Mouse (Mus musculus) lung, embryonic 14.5 days (tissue): ENCODE measurements around the gene Slc35f2. TPM values are rescaled to one million over a fixed set of nuclear protein-coding genes. Genes with fewer than 3 reads are reported as not detected.

Experiments
- ATAC-seq: fragments of 200-750 bp; cut with Nextera tagmentation; 2 replicates; pipeline ENCODE4 v1.8.0; 2017; ENCODE audit warnings: mild to moderate bottlenecking, moderate TSS enrichment, moderate library complexity; ENCODE audit not compliant: insufficient read depth
- DNase-seq: peaks from one replicate; pipeline ENCODE4 v3.0.0-alpha.2; 2015
- H3K27ac ChIP-seq: fragments of 300-500 bp; sonication (generic); 2 replicates; pipeline ENCODE4 v1.5.1; 2014; ENCODE audit warnings: low read depth, mild to moderate bottlenecking, moderate library complexity
- H3K27me3 ChIP-seq: fragments of 300-500 bp; sonication (generic); 2 replicates; pipeline ENCODE4 v1.6.1; 2014; ENCODE audit warnings: low read length, control low read depth; ENCODE audit not compliant: insufficient read depth
- H3K36me3 ChIP-seq: fragments of 300-500 bp; sonication (generic); 2 replicates; pipeline ENCODE4 v1.6.1; 2014; ENCODE audit warnings: control low read depth; ENCODE audit not compliant: insufficient read depth
- H3K4me1 ChIP-seq: fragments of 300-500 bp; sonication (generic); 2 replicates; pipeline ENCODE4 v1.6.1; 2014; ENCODE audit warnings: antibody characterized with exemption, control low read depth; ENCODE audit not compliant: insufficient read depth
- H3K4me2 ChIP-seq: fragments of 300-500 bp; sonication (generic); 2 replicates; pipeline ENCODE4 v1.6.1; 2014; ENCODE audit warnings: mild to moderate bottlenecking
- H3K4me3 ChIP-seq: fragments of 300-500 bp; sonication (generic); 2 replicates; pipeline ENCODE4 v1.5.1; 2014; ENCODE audit warnings: low read depth, low read length
- H3K9ac ChIP-seq: fragments of 300-500 bp; sonication (generic); 2 replicates; pipeline ENCODE4 v1.6.1; 2014
- H3K9me3 ChIP-seq: fragments of 300-500 bp; sonication (generic); 2 replicates; pipeline ENCODE4 v1.6.1; 2016; ENCODE audit warnings: low read depth, low read length, control low read depth
- CTCF ChIP-seq: IDR thresholded peaks from 2 replicates; pipeline ENCODE4 v1.5.1; 2016; ENCODE audit warnings: antibody characterized with exemption, low read depth
- WGBS: fragments of 180-500 bp; shearing (Covaris S2); extraction: QIAGEN DNeasy Blood & Tissue Kit; methylation state at CpG from one replicate; pipeline ENCODE4 v1.1.7; 2014; 5-methylcytosine and 5-hydroxymethylcytosine counted together
- polyA plus RNA-seq: library from polyadenylated mRNA; unstranded; fragments of >200 nt; fragmentation: Nextera tagmentation; extraction: Ambion mirVana; gene quantifications from 2 replicates; pipeline ENCODE4 v1.2.1, GENCODE M21; 2014

Gene Slc35f2
- polyA plus RNA-seq, 1 experiment from 2014 or later, result 8.3 TPM

DNA sequence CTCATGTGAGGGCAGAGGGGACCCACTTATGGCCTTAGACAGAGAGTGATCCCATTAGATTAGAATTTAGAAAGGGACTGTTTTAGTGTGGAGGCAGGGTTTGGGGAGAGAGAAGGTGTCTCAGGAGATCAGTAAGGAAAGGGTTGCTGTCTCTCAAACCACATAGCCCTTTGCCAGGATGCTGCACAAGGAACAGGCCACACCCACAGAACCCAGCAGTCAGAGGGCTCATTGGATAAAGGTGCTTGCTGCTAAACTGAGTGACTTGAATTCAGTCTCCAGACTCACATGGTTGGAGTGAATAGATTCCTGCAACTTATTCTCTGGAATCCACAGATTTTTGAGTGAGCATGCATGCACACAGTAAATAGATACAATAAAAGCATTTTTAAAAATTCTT is 24.0 kb downstream of the Slc35f2 start:
- DNase-seq, result no peak
- Histone ChIP-seq H3K27ac (0 out of 2 replicates have a peak overlapping the region, but pooled peaks have one; percentile 54), H3K9me3 (no peaks in the 10 kb centered on the region), H3K27me3 (no peaks in the 10 kb centered on the region), H3K4me2 (no peak overlapping the region), H3K36me3 (no peaks in the 10 kb centered on the region), H3K9ac (no peak overlapping the region), H3K4me3 (no peak overlapping the region), H3K4me1 (no peaks in the 10 kb centered on the region)
- TF ChIP-seq CTCF, result no peak
- no peak for ATAC-seq

DNA sequence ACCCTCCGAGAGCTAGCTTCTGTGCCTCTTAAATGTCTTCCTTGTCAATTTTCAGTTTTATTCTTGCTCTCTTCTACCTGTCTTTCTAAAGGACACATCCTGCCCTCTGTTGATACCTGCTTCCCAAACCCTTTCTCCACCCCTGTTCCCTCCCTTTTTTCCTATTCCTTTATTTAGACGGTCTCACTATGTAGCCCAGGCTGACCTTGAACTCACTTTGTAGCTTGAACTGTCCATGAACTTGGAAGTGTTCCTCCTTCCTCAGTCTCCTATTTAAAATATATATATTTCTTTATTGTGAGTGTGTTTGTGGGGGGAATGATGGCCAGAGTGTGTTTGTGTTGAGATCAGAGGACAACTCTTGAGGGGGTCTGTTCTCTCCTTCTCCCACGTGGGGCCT is 25.0 kb downstream of the Slc35f2 start:
- no peaks in the 10 kb centered on the region for H3K27me3 ChIP-seq
- no peaks in the 10 kb centered on the region for H3K9me3 ChIP-seq
- ATAC-seq (no peak), DNase-seq (no peak)
- no peak overlapping the region for H3K27ac ChIP-seq
- H3K9ac ChIP-seq, result no peak overlapping the region
- H3K4me2 ChIP-seq, result no peak overlapping the region
- no peak for TF ChIP-seq CTCF
- no peak overlapping the region for H3K4me3 ChIP-seq
- H3K36me3 ChIP-seq, result no peaks in the 10 kb centered on the region
- no peaks in the 10 kb centered on the region for H3K4me1 ChIP-seq
- 65% methylated on average over 3 of the region's 3 CpGs for WGBS

DNA sequence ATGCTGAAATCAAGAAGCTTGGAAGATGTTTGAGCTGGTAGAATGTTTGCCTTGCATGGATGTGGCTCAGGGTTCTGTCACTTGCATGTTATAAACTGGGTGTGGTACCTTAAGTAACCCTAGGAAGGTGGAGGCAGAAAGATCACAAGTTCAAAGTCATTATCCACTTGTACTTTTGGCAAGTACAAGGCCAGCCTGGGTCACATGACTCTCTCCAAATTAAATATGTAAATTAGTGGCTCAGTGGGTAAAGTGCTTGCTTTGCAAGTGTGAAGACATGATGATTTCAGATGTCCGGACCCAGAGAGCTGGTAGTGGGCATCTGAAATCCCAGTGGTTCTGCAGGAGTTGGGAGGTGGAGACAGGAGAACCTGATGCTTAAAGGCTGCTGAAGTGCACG is 25.8 kb downstream of the Slc35f2 start:
- no peak for DNase-seq
- H3K4me2 ChIP-seq, result no peak overlapping the region
- H3K27me3 ChIP-seq, result no peaks in the 10 kb centered on the region
- no peaks in the 10 kb centered on the region for H3K36me3 ChIP-seq
- no peak overlapping the region for H3K9ac ChIP-seq
- WGBS, result 80% methylated on average over 2 of the region's 2 CpGs
- no peaks in the 10 kb centered on the region for H3K9me3 ChIP-seq
- H3K27ac ChIP-seq, result no peak overlapping the region
- no peak for ATAC-seq
- TF ChIP-seq CTCF, result no peak
- H3K4me3 ChIP-seq, result no peak overlapping the region
- no peaks in the 10 kb centered on the region for H3K4me1 ChIP-seq

DNA sequence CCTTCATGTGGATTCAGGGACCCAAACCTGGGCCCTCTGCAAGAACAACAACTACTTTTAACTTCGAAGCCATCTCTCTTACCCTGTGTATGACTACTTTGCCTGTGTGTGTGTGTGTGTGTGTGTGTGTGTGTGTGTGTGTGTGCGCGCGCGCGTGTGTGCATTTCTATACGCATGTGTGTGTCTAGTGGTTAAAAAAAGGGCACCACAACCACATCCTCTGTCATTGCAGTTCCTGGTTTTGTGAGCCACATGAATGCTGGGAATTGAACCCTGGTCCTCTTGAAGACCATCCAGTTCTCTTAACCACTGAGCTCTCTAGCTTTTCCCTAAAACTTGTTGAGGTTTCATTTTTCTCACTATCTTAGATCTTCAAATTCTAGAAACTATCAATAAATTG is 31.6 kb downstream of the Slc35f2 start:
- whole genome bisulfite sequencing, result 95% methylated on average over 7 of the region's 7 CpGs
- TF ChIP-seq CTCF, result no peak
- no peak for DNase-seq
- H3K27ac ChIP-seq, result no peak overlapping the region
- H3K36me3 ChIP-seq, result no peaks in the 10 kb centered on the region
- ATAC-seq, result no peak
- H3K9ac ChIP-seq, result no peak overlapping the region
- no peaks in the 10 kb centered on the region for H3K9me3 ChIP-seq
- H3K4me2 ChIP-seq, result no peak overlapping the region
- no peak overlapping the region for H3K4me3 ChIP-seq
- H3K4me1 ChIP-seq, result no peaks in the 10 kb centered on the region
- no peaks in the 10 kb centered on the region for H3K27me3 ChIP-seq

DNA sequence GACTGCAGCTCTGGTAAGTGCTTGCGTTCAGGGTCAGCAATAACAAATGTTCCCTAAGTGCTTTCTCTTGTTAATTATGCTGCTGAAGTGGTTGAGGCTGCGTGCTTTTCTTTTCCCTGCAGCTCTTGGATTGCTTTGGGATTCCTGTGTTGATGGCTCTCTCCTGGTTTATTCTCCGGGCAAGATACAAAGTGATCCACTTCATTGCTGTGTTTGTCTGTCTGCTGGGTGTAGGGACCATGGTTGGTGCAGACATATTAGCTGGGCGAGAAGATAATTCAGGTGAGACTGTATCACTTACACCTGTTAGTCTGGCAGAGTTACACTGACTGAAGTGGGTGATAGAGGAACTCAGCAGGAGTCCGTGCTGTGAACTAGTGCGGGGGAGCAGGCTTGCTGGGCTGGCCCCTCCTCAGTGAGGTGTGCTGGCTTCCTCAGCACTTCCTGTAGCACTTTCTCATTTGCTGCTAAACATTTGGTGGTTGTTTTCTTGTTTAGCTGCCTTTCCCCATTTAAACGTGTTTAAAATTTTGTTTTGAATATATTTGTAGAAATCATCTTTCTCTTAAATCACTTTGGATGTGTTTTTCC is 35.3 kb downstream of the Slc35f2 start:
- no peak for TF ChIP-seq CTCF
- no peaks in the 10 kb centered on the region for H3K9me3 ChIP-seq
- 20% methylated on average over 7 of the region's 7 CpGs for WGBS

DNA sequence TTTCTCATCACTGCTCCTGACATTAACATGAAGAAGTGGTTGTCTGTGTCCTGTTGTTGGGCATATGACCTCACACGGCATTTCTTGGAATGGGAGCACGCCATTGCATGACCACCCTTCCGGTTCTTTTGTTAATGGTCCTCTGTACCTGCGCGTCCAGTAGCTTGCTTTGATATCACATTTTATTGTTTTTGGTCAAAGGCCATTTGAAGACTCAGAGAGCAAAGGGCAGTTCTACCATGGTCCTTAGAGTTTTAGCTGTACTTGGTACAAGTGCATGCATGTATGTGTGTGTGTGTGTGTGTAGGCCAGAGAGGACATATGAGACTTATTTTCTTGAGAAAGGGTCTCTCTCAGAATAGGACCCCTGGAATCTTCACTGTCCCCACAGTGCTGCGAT is 42.1 kb downstream of the Slc35f2 start:
- Histone ChIP-seq H3K4me2 (no peak overlapping the region), H3K4me1 (no peaks in the 10 kb centered on the region), H3K9me3 (no peaks in the 10 kb centered on the region), H3K9ac (no peak overlapping the region), H3K36me3 (no peaks in the 10 kb centered on the region), H3K27me3 (no peaks in the 10 kb centered on the region), H3K27ac (no peak overlapping the region), H3K4me3 (no peak overlapping the region)
- DNase-seq (no peak), ATAC-seq (no peak)
- TF ChIP-seq CTCF, result no peak
- 92% methylated on average over 6 of the region's 6 CpGs for WGBS

More for the DNA sequence above, 35.3 kb downstream of the Slc35f2 start:
- Histone ChIP-seq H3K27me3 (no peaks in the 10 kb centered on the region), H3K27ac (no peak overlapping the region), H3K4me2 (no peak overlapping the region), H3K36me3 (no peaks in the 10 kb centered on the region), H3K4me3 (no peak overlapping the region), H3K9ac (no peak overlapping the region), H3K4me1 (no peaks in the 10 kb centered on the region)
- DNase-seq (no peak), ATAC-seq (no peak)

DNA sequence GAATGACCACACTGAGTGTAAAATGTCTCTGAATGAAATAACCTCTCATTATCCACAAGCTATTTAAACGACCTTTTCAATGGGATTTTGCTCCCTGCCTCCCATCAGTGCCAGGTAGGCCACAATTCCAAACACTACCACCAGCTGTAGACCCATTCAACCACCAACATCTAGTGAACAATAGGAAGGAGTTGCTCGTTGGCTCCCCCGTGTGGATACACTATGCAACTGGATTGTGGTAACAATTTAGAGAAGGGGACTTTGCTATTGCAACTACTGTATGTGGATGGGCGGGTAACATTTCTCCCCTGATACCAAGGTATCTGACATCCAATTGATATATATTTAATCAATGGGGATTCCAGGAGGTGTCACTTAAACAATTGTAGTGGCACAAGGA is 47.4 kb downstream of the Slc35f2 start:
- no peaks in the 10 kb centered on the region for H3K9me3 ChIP-seq
- no peaks in the 10 kb centered on the region for H3K4me1 ChIP-seq
- peak; percentile 77 for TF ChIP-seq CTCF
- H3K36me3 ChIP-seq, result no peaks in the 10 kb centered on the region
- 29% methylated on average over 4 of the region's 4 CpGs for WGBS
- no peak overlapping the region for H3K27ac ChIP-seq
- no peak overlapping the region for H3K9ac ChIP-seq
- H3K4me3 ChIP-seq, result no peak overlapping the region
- DNase-seq, result peak; percentile 74
- no peak overlapping the region for H3K4me2 ChIP-seq
- no peaks in the 10 kb centered on the region for H3K27me3 ChIP-seq
- no peak for ATAC-seq

- H3K4me1 ChIP-seq, result 0 out of 2 replicates have a peak, but pooled peaks cover 3% of the 10 kb centered on the region
- DNase-seq (peak; percentile 80), ATAC-seq (peak; percentile 61)
- no peaks in the 10 kb centered on the region for H3K9me3 ChIP-seq
- H3K36me3 ChIP-seq, result no peaks in the 10 kb centered on the region
- 4% methylated on average over 9 of the region's 9 CpGs for WGBS
- H3K4me3 ChIP-seq, result no peak overlapping the region
- H3K27ac ChIP-seq, result no peak overlapping the region
- peak; percentile 80 for TF ChIP-seq CTCF
- H3K27me3 ChIP-seq, result no peaks in the 10 kb centered on the region
- H3K4me2 ChIP-seq, result no peak overlapping the region
- no peak overlapping the region for H3K9ac ChIP-seq
These were observed 54.0 kb downstream of the Slc35f2 start for GRCm38 (mm10) chr9:53825318-53825717.
